Mouse (Mus musculus) left cerebral cortex, adult 18-20 months (tissue): ENCODE results near the gene Rbm5. TPM values are rescaled to one million over a fixed set of nuclear protein-coding genes. Genes with fewer than 3 reads are reported as not detected.

Experiments
- DNase-seq, 2 experiments: peaks; one replicate each; pipeline ENCODE4 v3.0.0; 2021 to 2022; ENCODE audit warnings: low spot score in 2 of 2, mixed read lengths in 1 of 2
- total RNA-seq, 2 experiments: library from RNA; stranded (reverse); gene quantifications; 2 replicates each; pipeline ENCODE4 v1.2.3; 2021

Gene Rbm5
- total RNA-seq, 2 experiments from 2014 or later, result 120 to 133 TPM

- no peak for DNase-seq
Observed at GRCm38 (mm10) chr9:107703337-107704122, 67.3 kb downstream of the Rbm5 start.

- DNase-seq, result no peak
Observed at GRCm38 (mm10) chr9:107702606-107703185, 68.1 kb downstream of the Rbm5 start.

GRCm38 (mm10) chr9:107701594-107701993 is 69.2 kb downstream of the Rbm5 start:
- peak; percentile 79 to 80 for DNase-seq

- peak; percentile 49 to 55 for DNase-seq
Observed at GRCm38 (mm10) chr9:107700114-107700571, 70.7 kb downstream of the Rbm5 start.

GRCm38 (mm10) chr9:107699376-107699980 is 71.3 kb downstream of the Rbm5 start:
- DNase-seq, result no peak

- DNase-seq, result no peak
Observed at GRCm38 (mm10) chr9:107698611-107699190, 72.1 kb downstream of the Rbm5 start.

GRCm38 (mm10) chr9:107697811-107698521 is 72.8 kb downstream of the Rbm5 start:
- no peak for DNase-seq

- DNase-seq, result no peak
Observed at GRCm38 (mm10) chr9:107696845-107697610, 73.8 kb downstream of the Rbm5 start.

GRCm38 (mm10) chr9:107696106-107696479 is 74.7 kb downstream of the Rbm5 start:
- no peak for DNase-seq

GRCm38 (mm10) chr9:107695441-107696105 is 75.2 kb downstream of the Rbm5 start:
- no peak for DNase-seq

- DNase-seq, result no peak
Observed at GRCm38 (mm10) chr9:107694627-107695026, 76.2 kb downstream of the Rbm5 start.

- DNase-seq, result no peak
Observed at GRCm38 (mm10) chr9:107693433-107693987, 77.3 kb downstream of the Rbm5 start.

GRCm38 (mm10) chr9:107692785-107693184 is 78.0 kb downstream of the Rbm5 start:
- no peak for DNase-seq

GRCm38 (mm10) chr9:107690391-107690790 is 80.4 kb downstream of the Rbm5 start:
- no peak for DNase-seq

Other genes with a start within 250 kb of the Rbm5 start
- gene Tmem115, start 237.1 kb downstream of the Rbm5 start, total RNA-seq, result 10 to 100 TPM; 36.0 to 38.5 TPM
- gene Cyb561d2, start 228.8 kb downstream of the Rbm5 start, total RNA-seq, result 10 to 100 TPM; 14.3 to 16.2 TPM
- 10 to 100 TPM; 42.2 to 43.6 TPM for gene Nprl2, start 228.8 kb downstream of the Rbm5 start, total RNA-seq
- 1 to 10 TPM; 6.1 to 7.2 TPM for gene Zmynd10, start 223.7 kb downstream of the Rbm5 start, total RNA-seq
- 10 to 100 TPM; 19.5 to 20.3 TPM for gene Rassf1, start 219.4 kb downstream of the Rbm5 start, total RNA-seq
- gene Tusc2, start 207.7 kb downstream of the Rbm5 start, total RNA-seq, result 100 to 1,000 TPM; 104 to 108 TPM
- gene Hyal2, start 203.1 kb downstream of the Rbm5 start, total RNA-seq, result 10 to 100 TPM; 13.0 to 15.5 TPM
- gene Hyal1, start 194.1 kb downstream of the Rbm5 start, total RNA-seq, result 1 to 10 TPM; 6.3 to 7.2 TPM
- gene Naa80, start 192.1 kb downstream of the Rbm5 start, total RNA-seq, result 10 to 100 TPM; 10.1 to 13.4 TPM
- gene Hyal3, start 190.2 kb downstream of the Rbm5 start, total RNA-seq, result 1 to 10 TPM; 1.6 TPM
- gene Ifrd2, start 183.4 kb downstream of the Rbm5 start, total RNA-seq, result 10 to 100 TPM; 11.3 to 11.9 TPM
- 1 to 10 TPM; 3.5 to 4.5 TPM for gene Sema3b, start 161.8 kb downstream of the Rbm5 start, total RNA-seq
- 100 to 1,000 TPM; 222 to 239 TPM for gene Gnai2, start 135.6 kb downstream of the Rbm5 start, total RNA-seq
- gene Slc38a3, start 101.5 kb downstream of the Rbm5 start, total RNA-seq, result 10 to 100 TPM; 66.6 to 84.4 TPM
- gene Gnat1, start 91.3 kb downstream of the Rbm5 start, total RNA-seq, result under 1 TPM; 0.35 to 0.73 TPM
- 10 to 100 TPM; 13.1 to 13.9 TPM for gene Sema3f, start 60.5 kb downstream of the Rbm5 start, total RNA-seq
- 10 to 100 TPM; 54.0 to 57.3 TPM for gene Rbm6, start 102.2 kb upstream of the Rbm5 start, total RNA-seq
- 10 to 100 TPM; 27.1 to 28.1 TPM for gene Mon1a, start 117.2 kb upstream of the Rbm5 start, total RNA-seq
- 1 to 10 TPM in 1 of 2 experiments, under 1 TPM in 1; 0.89 to 1.2 TPM for gene Mst1r, start 135.9 kb upstream of the Rbm5 start, total RNA-seq
- not detected for gene Actl11, start 157.5 kb upstream of the Rbm5 start, total RNA-seq
- 100 to 1,000 TPM; 322 to 377 TPM for gene Camkv, start 164.7 kb upstream of the Rbm5 start, total RNA-seq
- 1 to 10 TPM; 7.5 to 9.1 TPM for gene Traip, start 179.1 kb upstream of the Rbm5 start, total RNA-seq
- 1 to 10 TPM; 4.3 to 5.0 TPM for gene Uba7, start 204.5 kb upstream of the Rbm5 start, total RNA-seq
- gene Gm20661, start 212.1 kb upstream of the Rbm5 start, total RNA-seq, result under 1 TPM in 1 of 2 experiments, not detected in 1; 0.40 TPM
- gene Inka1, start 214.9 kb upstream of the Rbm5 start, total RNA-seq, result 1 to 10 TPM; 4.0 to 4.5 TPM
- gene Cdhr4, start 221.5 kb upstream of the Rbm5 start, total RNA-seq, result 1 to 10 TPM in 1 of 2 experiments, under 1 TPM in 1; 0.68 to 2.1 TPM
- 1 to 10 TPM; 6.1 to 9.5 TPM for gene Gm20662, start 225.4 kb upstream of the Rbm5 start, total RNA-seq
- gene Ip6k1, start 231.5 kb upstream of the Rbm5 start, total RNA-seq, result 100 to 1,000 TPM; 199 to 224 TPM